Mouse (Mus musculus) cerebellum, postnatal 14 days (tissue): Measurements from ENCODE around the gene Ift46.
A peak's percentile ranks its signal among the peaks of the same experiment; 100 is the strongest.

Experiments
- DNase-seq, 2 experiments: peaks; one replicate each; pipeline ENCODE4 v3.0.0; 2021; ENCODE audit warnings: mixed read lengths in 2 of 2

Gene Ift46

GRCm38 (mm10) chr9:44767101-44768028 lies at the start of gene Ift46, which contains the start of gene Arcn1:
TSS of gene Ift46 (plus strand) at chr9:44767908.
TSS of gene Arcn1 (minus strand) at chr9:44767845.
- peak; percentile 88 to 90 for DNase-seq

GRCm38 (mm10) chr9:44718937-44719631 lies 48.6 kb upstream of the Ift46 start:
- DNase-seq, result peak; percentile 78 to 85

DNA sequence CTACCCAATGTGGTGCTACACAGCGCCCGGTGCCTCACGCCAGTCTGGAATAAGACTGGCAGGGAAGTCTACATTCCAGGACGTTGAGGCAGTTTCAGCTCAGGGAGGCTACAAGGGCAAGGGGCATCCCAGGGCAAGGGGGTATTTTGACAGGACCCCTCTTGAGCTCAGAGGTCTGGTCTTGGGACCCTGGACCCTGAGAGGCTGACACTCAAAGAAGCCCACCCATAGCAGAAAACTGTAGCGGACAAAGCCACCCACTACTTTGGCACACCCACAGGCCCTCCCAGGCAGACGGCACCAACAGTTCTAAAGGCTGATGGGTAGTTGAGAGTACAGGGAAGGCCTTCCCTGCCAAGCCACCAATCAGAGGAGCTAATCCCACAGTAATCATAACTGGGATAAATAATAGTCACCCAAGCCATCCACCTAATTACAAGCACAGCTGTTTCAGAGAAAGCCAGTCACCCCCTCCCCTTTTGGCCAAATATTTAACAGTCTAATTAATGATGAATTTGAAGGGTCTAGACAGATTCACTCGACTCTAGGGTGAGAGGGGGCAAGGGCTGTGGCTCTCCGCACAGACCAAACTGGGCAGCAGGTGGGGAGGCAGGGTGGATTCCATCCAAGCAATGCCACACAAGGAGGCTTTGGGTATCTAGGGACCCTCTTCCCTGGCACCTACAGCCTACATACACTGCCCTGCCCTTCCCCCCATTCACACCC lies 47.9 kb upstream of the Ift46 start:
- DNase-seq, result no peak

DNA sequence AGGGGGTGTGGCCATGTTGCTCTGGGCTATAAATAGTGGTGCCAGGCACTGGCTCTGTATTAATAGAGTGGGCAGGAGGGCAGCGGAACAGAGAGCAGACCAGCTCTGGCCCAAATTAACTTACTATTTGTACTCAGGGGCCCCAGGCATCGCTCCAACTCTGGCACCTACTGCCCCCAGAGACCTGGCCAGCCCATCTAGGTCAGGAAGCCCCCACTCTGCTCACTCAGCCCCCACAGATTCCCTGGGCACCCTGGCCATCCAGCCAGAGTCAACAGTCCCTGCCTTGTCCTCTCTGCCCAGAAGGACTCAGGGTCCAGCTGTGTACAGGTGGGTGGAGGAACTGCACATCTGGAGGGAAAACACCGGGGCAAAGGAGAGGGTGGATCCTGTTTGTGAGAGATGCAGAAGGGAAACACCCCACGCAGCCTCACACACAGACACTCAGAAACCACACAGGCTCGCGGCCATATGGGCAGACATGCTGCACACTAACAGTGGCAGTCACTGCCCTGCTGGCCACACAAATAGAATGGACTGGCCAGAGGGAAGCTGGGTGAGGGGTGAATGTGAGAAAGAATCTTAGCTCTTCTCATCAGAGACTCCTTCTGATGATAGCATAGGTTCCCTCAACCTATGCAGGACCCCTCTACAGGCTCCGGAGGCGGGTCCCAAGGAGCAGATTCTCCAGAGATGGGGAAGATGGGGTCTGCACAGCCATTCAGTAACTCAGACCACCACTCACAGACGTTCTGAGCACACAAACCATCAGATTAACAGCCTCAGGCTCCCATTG lies 47.2 kb upstream of the Ift46 start:
- DNase-seq, result peak; percentile 75 to 76

GRCm38 (mm10) chr9:44721154-44721876 lies 46.4 kb upstream of the Ift46 start:
- DNase-seq, result peak; percentile 93

GRCm38 (mm10) chr9:44721877-44722186 lies 45.9 kb upstream of the Ift46 start:
- no peak for DNase-seq

GRCm38 (mm10) chr9:44722575-44722974 lies 45.1 kb upstream of the Ift46 start:
- peak in 1 of 2 experiments; percentile 23 for DNase-seq

DNA sequence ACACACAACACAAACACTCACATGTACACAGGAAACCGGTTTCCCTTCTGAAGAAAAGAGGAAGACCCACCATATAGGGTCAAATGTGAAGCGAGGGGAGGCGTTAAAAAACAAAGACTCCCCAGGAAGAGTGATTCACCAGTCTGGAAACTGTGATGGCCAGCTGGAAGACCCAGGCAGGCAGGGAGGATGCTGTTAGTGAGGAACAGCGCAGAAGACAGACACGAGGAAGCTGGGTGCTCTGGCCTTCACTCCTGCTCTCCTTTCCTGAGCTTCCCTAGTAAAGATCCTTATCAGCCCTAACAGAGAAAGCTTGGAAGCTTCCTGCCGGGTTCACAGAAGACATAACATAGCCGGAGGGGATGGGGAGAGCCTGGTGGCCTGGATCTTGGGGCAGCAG lies 44.7 kb upstream of the Ift46 start:
- DNase-seq, result peak in 1 of 2 experiments; percentile 23

- peak; percentile 46 to 47 for DNase-seq
Observed at GRCm38 (mm10) chr9:44723521-44724041, 44.1 kb upstream of the Ift46 start.

- DNase-seq, result peak in 1 of 2 experiments; percentile 47
Observed at GRCm38 (mm10) chr9:44724223-44724622, 43.5 kb upstream of the Ift46 start.

DNA sequence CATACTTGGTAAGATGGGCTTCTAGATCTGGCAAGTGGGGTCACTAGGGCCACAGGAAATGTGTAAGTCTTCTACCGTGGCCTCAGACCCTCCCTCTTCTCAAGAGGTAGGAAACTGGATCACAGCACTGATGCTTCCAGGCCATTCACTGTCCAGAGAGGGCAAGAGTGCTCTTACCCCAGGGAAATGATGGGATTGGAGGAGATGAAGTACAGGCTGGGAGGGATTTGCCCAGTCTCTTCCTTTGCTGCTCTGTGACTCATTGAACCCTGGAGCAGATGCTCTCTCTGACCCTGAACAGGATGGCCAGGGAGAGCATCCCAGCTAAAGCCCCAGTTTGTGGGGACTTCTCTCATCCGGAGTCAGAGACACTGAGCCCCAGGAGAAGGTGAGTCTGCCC lies 43.0 kb upstream of the Ift46 start:
- DNase-seq, result no peak

DNA sequence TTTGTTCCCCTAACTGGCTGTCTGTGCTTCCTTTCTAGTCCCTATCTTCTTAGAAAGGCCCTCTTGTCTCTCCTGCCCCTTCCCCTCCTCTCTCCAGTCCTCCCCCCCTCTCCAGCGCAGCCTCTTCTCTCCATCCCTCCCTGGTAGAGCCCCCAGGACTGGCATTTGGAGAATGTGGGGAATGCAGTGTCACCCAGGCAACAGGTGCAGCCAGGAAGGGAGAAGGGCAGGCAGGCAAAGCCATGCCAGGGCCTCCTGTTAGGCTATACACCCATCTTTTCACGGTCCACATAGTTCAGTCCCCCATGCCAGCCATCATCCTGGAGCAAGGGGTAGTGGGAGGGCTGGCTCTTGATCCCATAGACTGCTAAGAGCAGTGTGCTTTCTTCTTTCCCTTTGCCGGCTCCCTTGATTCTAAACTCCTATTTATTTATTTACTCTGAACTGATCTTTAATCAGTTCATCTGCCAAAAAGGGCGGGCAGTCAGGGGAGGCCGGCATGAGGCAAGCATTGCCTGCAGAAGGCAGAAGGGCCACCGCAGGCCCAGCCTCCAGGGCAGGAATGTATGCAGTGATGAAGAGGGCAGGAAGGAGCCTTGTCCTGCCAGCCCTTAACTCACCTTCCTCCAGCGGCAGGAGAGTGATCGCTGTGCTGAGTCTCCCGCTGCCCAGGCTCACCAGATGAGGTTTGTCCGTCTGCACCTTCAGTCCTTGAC lies 41.1 kb upstream of the Ift46 start:
- no peak for DNase-seq

GRCm38 (mm10) chr9:44727441-44727840 lies 40.3 kb upstream of the Ift46 start:
- DNase-seq, result no peak

GRCm38 (mm10) chr9:44732130-44732549 lies 35.6 kb upstream of the Ift46 start:
- no peak for DNase-seq

- no peak for DNase-seq
Observed at GRCm38 (mm10) chr9:44732921-44733530, 34.7 kb upstream of the Ift46 start.

- peak; percentile 48 to 51 for DNase-seq
Observed at GRCm38 (mm10) chr9:44733671-44734523, 33.8 kb upstream of the Ift46 start.

GRCm38 (mm10) chr9:44734524-44735494 lies 32.9 kb upstream of the Ift46 start, which contains the start of gene Phldb1:
TSS of gene Phldb1 (minus strand) at chr9:44735198.
- peak; percentile 55 to 72 for DNase-seq

DNA sequence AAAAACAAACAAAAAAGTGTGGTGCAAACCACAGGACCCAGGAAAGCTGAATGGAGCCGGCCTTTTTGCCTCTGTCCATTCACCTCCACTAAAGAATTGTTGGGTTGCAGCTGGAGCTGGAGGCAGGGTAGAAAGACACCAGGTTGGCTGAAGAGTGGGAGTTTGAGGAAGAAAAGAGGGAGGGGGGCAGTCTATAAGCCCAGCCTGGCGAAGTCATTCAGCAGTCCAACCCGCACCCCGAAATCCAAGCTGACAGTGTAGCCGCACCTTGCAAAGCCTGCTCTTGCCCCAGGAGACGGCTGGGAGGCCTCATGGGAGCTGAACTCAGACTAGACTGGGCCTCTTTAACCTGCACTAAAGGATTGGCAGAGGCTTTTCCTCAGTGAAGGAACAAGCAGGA lies 31.8 kb upstream of the Ift46 start:
- no peak for DNase-seq
